Mouse (Mus musculus): Measurements from ENCODE around the gene Fam83g. TPM values are rescaled to one million over a fixed set of nuclear protein-coding genes. Genes with fewer than 3 reads are reported as not detected.
A peak's percentile ranks its signal among the peaks of the same experiment; 100 is the strongest.

Gene Fam83g
- total and polyA plus RNA-seq, 2 experiments from 2014 or later, result 0.16 to 0.60 TPM

GRCm38 (mm10) chr11:61665991-61666799 lies 17.7 kb upstream of the Fam83g start:
- Histone ChIP-seq H3K9me3 (ENCODE audit: low read length) (no peaks in the 10 kb centered on the region), H3K9ac (replicated peaks; ENCODE audit: low read length, poor library complexity, severe bottlenecking) (no peak overlapping the region), H3K4me1 (ENCODE audit: insufficient read depth, low read length) (no peaks in the 10 kb centered on the region), H3K36me3 (ENCODE audit: insufficient read depth, low read length) (no peaks in the 10 kb centered on the region), H3K4me2 (ENCODE audit: low read depth, low read length, poor library complexity, severe bottlenecking) (no peak overlapping the region), H3K4me3 (ENCODE audit: low read depth, low read length) (no peak overlapping the region), H3K27ac (ENCODE audit: low read depth, low read length) (no peak overlapping the region), H3K27me3 (ENCODE audit: insufficient read depth, low read length) (no peaks in the 10 kb centered on the region)
- 42% methylated on average over 7 of the region's 7 CpGs for WGBS
- ATAC-seq (ENCODE audit: low FRiP score) (no peak), DNase-seq (ENCODE audit: low spot score) (peak; percentile 59)
- TF ChIP-seq CTCF (IDR thresholded peaks at IDR 0.05), result peak; percentile 74

- Histone ChIP-seq H3K36me3 (ENCODE audit: insufficient read depth, low read length) (no peaks in the 10 kb centered on the region), H3K4me1 (ENCODE audit: insufficient read depth, low read length) (no peaks in the 10 kb centered on the region), H3K27ac (ENCODE audit: low read depth, low read length) (no peak overlapping the region), H3K9me3 (ENCODE audit: low read length) (no peaks in the 10 kb centered on the region), H3K9ac (replicated peaks; ENCODE audit: low read length, poor library complexity, severe bottlenecking) (no peak overlapping the region), H3K4me2 (ENCODE audit: low read depth, low read length, poor library complexity, severe bottlenecking) (no peak overlapping the region), H3K27me3 (ENCODE audit: insufficient read depth, low read length) (no peaks in the 10 kb centered on the region), H3K4me3 (ENCODE audit: low read depth, low read length) (no peak overlapping the region)
- ATAC-seq (ENCODE audit: low FRiP score), result no peak
- 84% methylated on average over 5 of the region's 5 CpGs for WGBS
- no peak for DNase-seq (ENCODE audit: low spot score)
- TF ChIP-seq CTCF (IDR thresholded peaks at IDR 0.05), result no peak
These were observed 16.6 kb upstream of the Fam83g start for GRCm38 (mm10) chr11:61667248-61667647.

- Histone ChIP-seq H3K36me3 (ENCODE audit: insufficient read depth, low read length) (no peaks in the 10 kb centered on the region), H3K4me3 (ENCODE audit: low read depth, low read length) (no peak overlapping the region), H3K27ac (ENCODE audit: low read depth, low read length) (no peak overlapping the region), H3K27me3 (ENCODE audit: insufficient read depth, low read length) (no peaks in the 10 kb centered on the region), H3K4me2 (ENCODE audit: low read depth, low read length, poor library complexity, severe bottlenecking) (no peak overlapping the region), H3K4me1 (ENCODE audit: insufficient read depth, low read length) (no peaks in the 10 kb centered on the region), H3K9me3 (ENCODE audit: low read length) (no peaks in the 10 kb centered on the region), H3K9ac (replicated peaks; ENCODE audit: low read length, poor library complexity, severe bottlenecking) (no peak overlapping the region)
- TF ChIP-seq CTCF (IDR thresholded peaks at IDR 0.05), result no peak
- DNase-seq (ENCODE audit: low spot score) (no peak), ATAC-seq (ENCODE audit: low FRiP score) (no peak)
- 81% methylated on average over 5 of the region's 5 CpGs for WGBS
These were observed 16.1 kb upstream of the Fam83g start for GRCm38 (mm10) chr11:61667782-61668181.

- Histone ChIP-seq H3K4me2 (ENCODE audit: low read depth, low read length, poor library complexity, severe bottlenecking) (no peak overlapping the region), H3K9ac (replicated peaks; ENCODE audit: low read length, poor library complexity, severe bottlenecking) (no peak overlapping the region), H3K4me1 (ENCODE audit: insufficient read depth, low read length) (0 out of 2 replicates have a peak, but pooled peaks cover under 1% of the 10 kb centered on the region), H3K27me3 (ENCODE audit: insufficient read depth, low read length) (no peaks in the 10 kb centered on the region), H3K9me3 (ENCODE audit: low read length) (no peaks in the 10 kb centered on the region), H3K36me3 (ENCODE audit: insufficient read depth, low read length) (no peaks in the 10 kb centered on the region), H3K4me3 (ENCODE audit: low read depth, low read length) (no peak overlapping the region), H3K27ac (ENCODE audit: low read depth, low read length) (no peak overlapping the region)
- ATAC-seq (ENCODE audit: low FRiP score) (no peak), DNase-seq (ENCODE audit: low spot score) (no peak)
- no peak for TF ChIP-seq CTCF (IDR thresholded peaks at IDR 0.05)
- 87% methylated on average over 14 of the region's 14 CpGs for WGBS
These were observed 14.1 kb upstream of the Fam83g start for GRCm38 (mm10) chr11:61669492-61670490.

- H3K27ac ChIP-seq (ENCODE audit: low read depth, low read length), result no peak overlapping the region
- H3K9ac ChIP-seq (replicated peaks; ENCODE audit: low read length, poor library complexity, severe bottlenecking), result no peak overlapping the region
- no peaks in the 10 kb centered on the region for H3K27me3 ChIP-seq (ENCODE audit: insufficient read depth, low read length)
- H3K4me2 ChIP-seq (ENCODE audit: low read depth, low read length, poor library complexity, severe bottlenecking), result no peak overlapping the region
- H3K4me1 ChIP-seq (ENCODE audit: insufficient read depth, low read length), result 0 out of 2 replicates have a peak, but pooled peaks cover 5% of the 10 kb centered on the region
- ATAC-seq (ENCODE audit: low FRiP score), result no peak
- no peak overlapping the region for H3K4me3 ChIP-seq (ENCODE audit: low read depth, low read length)
- 77% methylated on average over 19 of the region's 19 CpGs for WGBS
- TF ChIP-seq CTCF (IDR thresholded peaks at IDR 0.05), result no peak
- H3K36me3 ChIP-seq (ENCODE audit: insufficient read depth, low read length), result no peaks in the 10 kb centered on the region
- no peak for DNase-seq (ENCODE audit: low spot score)
- H3K9me3 ChIP-seq (ENCODE audit: low read length), result no peaks in the 10 kb centered on the region
These were observed 12.0 kb upstream of the Fam83g start for GRCm38 (mm10) chr11:61671781-61672383.

Data from midbrain, postnatal 0 days (tissue).